In the genomic region with DNA sequence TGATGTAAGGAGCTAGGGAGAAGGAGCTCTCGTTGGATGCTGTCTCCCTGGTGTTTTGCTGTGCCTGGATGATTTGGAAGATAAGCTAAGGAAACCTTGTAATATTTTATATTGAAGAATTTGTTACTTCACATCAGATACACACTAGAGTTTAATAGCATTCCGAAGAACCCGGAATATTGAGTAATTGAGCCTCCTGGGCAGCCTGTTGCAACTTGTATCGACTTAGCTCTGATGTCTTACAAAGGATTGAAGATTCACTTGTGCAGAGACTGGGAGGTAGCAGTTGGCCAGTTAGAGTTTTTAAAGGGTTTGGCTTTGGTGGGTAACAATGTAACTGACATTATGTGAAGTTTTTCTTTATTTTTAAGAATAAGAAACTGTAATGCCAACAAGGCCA, we compare ENCODE assay signal across 26 mouse cellular contexts.
"Had no signal": no experiment of that assay in that cellular context is flagged by ENCODE, and none has a peak within 500 bp of the region (broad histone marks: within the 10 kb centered on the region; RNA-seq: fewer than 3 reads in every experiment).

No protein-coding gene starts in this region.

- H3K27ac ChIP-seq: kidney, embryonic 15.5 days; limb, embryonic 13.5 days; liver, embryonic 14.5 days; midbrain, embryonic 10.5 days; midbrain, embryonic 13.5 days; neural tube, embryonic 13.5 days; stomach, embryonic 15.5 days had no signal

- DNase-seq: kidney, adult 11 months; kidney, adult 8-10 months; kidney, postnatal 10 days; kidney, postnatal 36 days; layer of hippocampus, postnatal 36 days; left cerebral cortex, postnatal 4 days; liver, postnatal 0 days; lung, postnatal 14 days; retina, postnatal 1 day; right cerebral cortex, postnatal 25 days; spleen, adult 18-20 months; thymus, adult 2 months; thymus, postnatal 14 days; thymus, postnatal 4 days had no signal

- H3K4me3 ChIP-seq: kidney, embryonic 15.5 days; limb, embryonic 13.5 days; megakaryocyte, embryonic 14.5 days; midbrain, embryonic 10.5 days; midbrain, embryonic 13.5 days; myocyte; neural tube, embryonic 13.5 days; stomach, embryonic 15.5 days had no signal

- H3K27me3 ChIP-seq: kidney, embryonic 15.5 days; limb, embryonic 13.5 days; megakaryocyte, embryonic 14.5 days; midbrain, embryonic 13.5 days; neural tube, embryonic 13.5 days; stomach, embryonic 15.5 days had no signal

- H3K36me3 ChIP-seq: kidney, embryonic 15.5 days; neural tube, embryonic 13.5 days; stomach, embryonic 15.5 days had no signal

- H3K4me2 ChIP-seq: kidney, embryonic 15.5 days; limb, embryonic 13.5 days; liver, embryonic 11.5 days; lung, embryonic 14.5 days; midbrain, embryonic 13.5 days; neural tube, embryonic 13.5 days; stomach, embryonic 15.5 days had no signal

- H3K9me3 ChIP-seq: kidney, embryonic 15.5 days; limb, embryonic 13.5 days; midbrain, embryonic 10.5 days; midbrain, embryonic 13.5 days; neural tube, embryonic 13.5 days; stomach, embryonic 15.5 days had no signal

- ATAC-seq: liver, postnatal 0 days; midbrain, embryonic 13.5 days; midbrain, embryonic 16.5 days had no signal

- H3K9ac ChIP-seq: kidney, embryonic 15.5 days; limb, embryonic 13.5 days; liver, embryonic 14.5 days; liver, postnatal 0 days; lung, embryonic 14.5 days; midbrain, embryonic 13.5 days; neural tube, embryonic 13.5 days; stomach, embryonic 15.5 days had no signal

- H3K4me1 ChIP-seq: megakaryocyte, embryonic 14.5 days had no signal
